Mouse (Mus musculus): ENCODE measurements around the gene Clca1. TPM values are rescaled to one million over a fixed set of nuclear protein-coding genes. Genes with fewer than 3 reads are reported as not detected.
"Not testable (repeated sequence)": the region's sequence is repeated elsewhere in the genome, so short reads cannot be mapped to it uniquely, and the experiment has no call there.

Clca1 gene
- total RNA-seq (2014; rRNA removed) (not detected in 2 replicates), polyA plus RNA-seq (2015; fragmentation: Nextera tagmentation; extraction: Ambion mirVana) (not detected in 2 replicates)

DNA sequence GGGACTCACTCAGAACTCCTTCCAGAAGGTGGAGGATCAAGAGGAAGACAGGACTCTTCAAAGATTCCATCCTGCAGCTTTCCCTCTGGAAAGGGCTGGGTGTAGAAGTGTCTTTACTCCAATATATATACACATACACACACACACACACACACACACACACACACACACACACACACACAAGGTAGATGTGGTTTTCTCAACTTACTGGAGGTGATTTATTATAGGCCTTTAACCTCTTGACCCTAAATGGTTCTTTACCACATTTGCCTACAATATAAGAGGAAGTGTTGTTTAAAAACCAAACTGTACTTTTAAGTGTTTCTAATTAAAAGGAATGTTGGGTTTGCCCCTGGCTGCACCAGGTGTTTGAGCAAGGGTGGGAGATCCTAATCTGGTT is at the start of gene Clca1:
Clca1 (minus strand) TSS at position 101 of the 400 bp plus-strand sequence.
- Histone ChIP-seq H3K27ac (no peak within 1 kb of the TSS), H3K4me3 (ENCODE audit: low read length) (no peak within 1 kb of the TSS), H3K4me1 (ENCODE audit: insufficient read depth, low read length) (no peaks in the 10 kb centered on the region), H3K36me3 (ENCODE audit: insufficient read depth, low read length) (no peaks in the 10 kb centered on the region), H3K9ac (replicated peaks; ENCODE audit: low read length) (no peak within 1 kb of the TSS), H3K9me3 (ENCODE audit: low read length) (no peaks in the 10 kb centered on the region), H3K4me2 (ENCODE audit: low read depth, low read length) (no peak within 1 kb of the TSS), H3K27me3 (ENCODE audit: insufficient read depth, low read length) (no peaks in the 10 kb centered on the region)
- ATAC-seq: no peak
- no peak for DNase-seq (ENCODE audit: low spot score)
- TF ChIP-seq CTCF (IDR thresholded peaks at IDR 0.05; ENCODE audit: low read depth): no peak

DNA sequence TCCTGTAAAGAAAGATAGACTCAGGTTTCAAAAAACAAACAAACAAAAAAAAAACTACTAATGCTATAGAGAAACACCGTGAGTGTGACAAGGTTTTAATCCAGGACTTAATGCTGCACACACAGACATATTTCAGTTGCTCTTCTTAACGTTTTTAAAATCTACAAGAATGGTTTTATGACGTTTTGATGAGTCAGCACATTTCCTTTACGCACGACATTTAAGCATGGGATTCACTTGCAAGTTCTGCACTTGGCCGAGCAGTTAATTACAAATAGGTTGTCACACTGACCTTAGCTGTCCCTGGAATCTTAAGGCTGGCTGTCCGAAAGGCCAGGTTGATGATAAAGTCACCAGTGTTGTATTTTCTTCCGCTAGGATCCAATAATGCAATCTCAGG is 48.3 kb upstream of the Clca1 start:
- Histone ChIP-seq H3K36me3 (ENCODE audit: insufficient read depth, low read length) (no peaks in the 10 kb centered on the region), H3K9ac (replicated peaks; ENCODE audit: low read length) (no peak overlapping the region), H3K4me3 (ENCODE audit: low read length) (no peak overlapping the region), H3K9me3 (ENCODE audit: low read length) (no peaks in the 10 kb centered on the region), H3K27me3 (ENCODE audit: insufficient read depth, low read length) (no peaks in the 10 kb centered on the region), H3K4me2 (ENCODE audit: low read depth, low read length) (no peak overlapping the region), H3K4me1 (ENCODE audit: insufficient read depth, low read length) (no peaks in the 10 kb centered on the region), H3K27ac (no peak overlapping the region)
- TF ChIP-seq CTCF (IDR thresholded peaks at IDR 0.05; ENCODE audit: low read depth): no peak
- 78% methylated on average over 8 of the region's 8 CpGs for WGBS
- ATAC-seq: no peak
- no peak for DNase-seq (ENCODE audit: low spot score)

DNA sequence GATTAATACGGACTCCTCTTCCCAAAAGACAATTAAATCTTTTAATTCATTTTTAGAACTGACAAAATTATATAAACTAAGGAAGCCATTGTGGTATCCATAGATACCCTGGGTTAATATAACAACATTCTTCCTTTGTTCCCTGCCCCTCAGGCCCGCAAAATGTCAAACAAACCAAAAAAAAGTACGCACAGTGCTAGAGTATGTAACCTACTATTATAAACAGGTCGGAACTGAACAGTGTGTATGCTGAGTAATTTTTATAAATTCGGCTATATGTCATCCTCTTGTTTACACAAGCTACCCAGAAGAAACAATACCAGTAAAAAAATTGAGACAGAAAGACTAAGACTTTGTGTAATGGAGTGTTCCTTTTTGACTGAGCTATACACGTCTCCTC is 45.8 kb upstream of the Clca1 start:
- H3K27me3 ChIP-seq (ENCODE audit: insufficient read depth, low read length): no peaks in the 10 kb centered on the region
- no peaks in the 10 kb centered on the region for H3K4me1 ChIP-seq (ENCODE audit: insufficient read depth, low read length)
- no peaks in the 10 kb centered on the region for H3K36me3 ChIP-seq (ENCODE audit: insufficient read depth, low read length)
- 84% methylated on average over 6 of the region's 6 CpGs for whole genome bisulfite sequencing
- DNase-seq (ENCODE audit: low spot score): no peak
- H3K4me2 ChIP-seq (ENCODE audit: low read depth, low read length): no peak overlapping the region
- no peak for ATAC-seq
- no peak for TF ChIP-seq CTCF (IDR thresholded peaks at IDR 0.05; ENCODE audit: low read depth)
- H3K4me3 ChIP-seq (ENCODE audit: low read length): no peak overlapping the region
- no peak overlapping the region for H3K9ac ChIP-seq (replicated peaks; ENCODE audit: low read length)
- H3K27ac ChIP-seq: no peak overlapping the region
- no peaks in the 10 kb centered on the region for H3K9me3 ChIP-seq (ENCODE audit: low read length)

DNA sequence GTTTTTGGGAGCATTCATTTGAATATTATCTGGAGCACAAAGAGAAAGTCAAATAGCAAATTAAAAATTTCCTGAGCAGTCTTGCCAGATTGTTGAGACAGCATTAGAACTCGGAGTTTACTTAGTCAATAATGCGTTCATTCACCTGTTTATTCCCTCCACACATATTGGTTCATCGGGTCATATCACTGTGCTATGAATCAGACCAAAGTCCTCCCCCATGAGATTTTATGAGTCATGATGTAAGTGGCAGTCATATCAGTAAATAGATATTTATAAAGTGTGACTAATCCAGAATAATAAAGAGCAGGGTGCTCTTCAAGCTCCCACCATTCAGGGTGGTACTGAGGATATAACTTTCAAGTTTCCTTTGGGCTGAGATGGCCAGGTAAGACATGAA is 39.8 kb upstream of the Clca1 start:
- ATAC-seq: no peak
- Histone ChIP-seq H3K4me2 (ENCODE audit: low read depth, low read length) (no peak overlapping the region), H3K27ac (no peak overlapping the region), H3K4me3 (ENCODE audit: low read length) (no peak overlapping the region), H3K9me3 (ENCODE audit: low read length) (no peaks in the 10 kb centered on the region), H3K27me3 (ENCODE audit: insufficient read depth, low read length) (no peaks in the 10 kb centered on the region), H3K9ac (replicated peaks; ENCODE audit: low read length) (no peak overlapping the region), H3K4me1 (ENCODE audit: insufficient read depth, low read length) (no peaks in the 10 kb centered on the region), H3K36me3 (ENCODE audit: insufficient read depth, low read length) (no peaks in the 10 kb centered on the region)
- no peak for TF ChIP-seq CTCF (IDR thresholded peaks at IDR 0.05; ENCODE audit: low read depth)
- no peak for DNase-seq (ENCODE audit: low spot score)
- WGBS: 92% methylated on average over 3 of the region's 3 CpGs

DNA sequence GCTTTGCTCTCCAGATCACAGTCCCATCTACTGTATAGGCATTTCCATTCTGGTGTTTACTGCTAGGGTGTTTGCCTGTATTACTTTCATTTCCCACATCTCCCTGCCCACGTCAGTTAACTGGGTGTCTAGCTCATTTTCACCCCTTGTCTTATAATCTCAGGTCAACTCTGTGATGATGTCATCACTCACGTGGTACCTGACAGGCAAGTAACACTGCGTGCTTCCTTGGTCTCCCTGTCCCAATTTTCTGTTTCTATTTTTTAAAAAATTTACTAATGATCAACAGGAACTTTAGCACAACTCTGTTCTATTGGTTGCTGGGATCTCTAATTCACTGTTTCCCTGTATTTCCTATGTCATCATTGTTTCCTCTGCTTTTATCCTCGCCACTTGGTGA is 36.4 kb upstream of the Clca1 start:
- Histone ChIP-seq H3K4me2 (ENCODE audit: low read depth, low read length) (no peak overlapping the region), H3K4me3 (ENCODE audit: low read length) (no peak overlapping the region), H3K27me3 (ENCODE audit: insufficient read depth, low read length) (no peaks in the 10 kb centered on the region), H3K9ac (replicated peaks; ENCODE audit: low read length) (no peak overlapping the region), H3K9me3 (ENCODE audit: low read length) (no peaks in the 10 kb centered on the region), H3K4me1 (ENCODE audit: insufficient read depth, low read length) (no peaks in the 10 kb centered on the region), H3K27ac (no peak overlapping the region), H3K36me3 (ENCODE audit: insufficient read depth, low read length) (no peaks in the 10 kb centered on the region)
- DNase-seq (ENCODE audit: low spot score): no peak
- ATAC-seq: no peak
- no peak for TF ChIP-seq CTCF (IDR thresholded peaks at IDR 0.05; ENCODE audit: low read depth)
- 83% methylated on average over 4 of the region's 4 CpGs for WGBS

DNA sequence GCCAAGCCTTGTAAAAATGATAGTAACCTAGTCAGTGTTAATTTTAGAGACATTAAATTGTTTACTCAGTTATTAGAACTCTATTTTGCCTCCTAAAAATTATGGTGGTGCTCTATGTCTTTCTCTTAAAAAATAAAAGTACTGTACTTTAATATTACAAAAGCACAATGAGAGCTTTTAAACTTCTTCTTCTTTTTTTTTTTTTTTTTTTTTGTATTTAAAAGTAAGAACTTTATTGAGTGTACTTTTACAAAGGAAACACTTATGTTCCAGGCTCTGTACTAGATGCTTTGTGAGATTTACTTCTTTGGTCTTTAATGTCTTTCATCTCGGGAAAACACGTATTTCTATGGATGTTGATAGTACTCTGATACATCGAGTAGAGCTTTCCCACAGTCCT is 22.6 kb upstream of the Clca1 start:
- H3K4me3 ChIP-seq (ENCODE audit: low read length); H3K36me3 ChIP-seq (ENCODE audit: insufficient read depth, low read length); H3K27ac ChIP-seq; H3K4me2 ChIP-seq (ENCODE audit: low read depth, low read length); H3K27me3 ChIP-seq (ENCODE audit: insufficient read depth, low read length); H3K9me3 ChIP-seq (ENCODE audit: low read length); H3K9ac ChIP-seq (replicated peaks; ENCODE audit: low read length); H3K4me1 ChIP-seq (ENCODE audit: insufficient read depth, low read length); ATAC-seq; DNase-seq (ENCODE audit: low spot score): not testable (repeated sequence)
- WGBS: 96% methylated on average over 3 of the region's 3 CpGs

DNA sequence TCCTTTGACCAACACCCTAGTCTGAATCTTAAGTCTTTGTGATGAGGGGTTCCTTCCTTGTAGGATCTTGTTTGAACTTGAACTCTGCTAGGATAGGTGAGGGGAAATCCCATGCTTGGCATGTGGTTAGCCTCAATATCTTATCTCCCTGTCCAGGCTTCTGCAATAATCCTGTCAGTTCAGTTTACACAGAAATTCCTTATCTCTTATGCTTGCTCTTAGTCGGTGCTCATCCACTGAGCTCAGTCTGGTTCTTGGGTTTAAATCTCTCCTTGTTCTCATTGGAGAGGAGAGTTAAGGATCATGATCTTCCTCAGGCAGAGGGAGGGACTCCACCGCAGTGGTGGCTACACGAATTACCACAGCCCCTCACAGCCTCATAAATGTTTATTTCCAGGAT is 17.2 kb upstream of the Clca1 start:
- DNase-seq (ENCODE audit: low spot score): no peak
- no peak for TF ChIP-seq CTCF (IDR thresholded peaks at IDR 0.05; ENCODE audit: low read depth)
- H3K4me1 ChIP-seq (ENCODE audit: insufficient read depth, low read length): no peaks in the 10 kb centered on the region

More for the DNA sequence above, 17.2 kb upstream of the Clca1 start:
- Histone ChIP-seq H3K27me3 (ENCODE audit: insufficient read depth, low read length) (no peaks in the 10 kb centered on the region), H3K4me2 (ENCODE audit: low read depth, low read length) (no peak overlapping the region), H3K9me3 (ENCODE audit: low read length) (no peaks in the 10 kb centered on the region), H3K9ac (replicated peaks; ENCODE audit: low read length) (no peak overlapping the region), H3K4me3 (ENCODE audit: low read length) (no peak overlapping the region), H3K27ac (no peak overlapping the region), H3K36me3 (ENCODE audit: insufficient read depth, low read length) (no peaks in the 10 kb centered on the region)
- no peak for ATAC-seq
- WGBS: 74% methylated on average over 3 of the region's 3 CpGs

Measured in hindbrain, postnatal 0 days (tissue).